Mouse (Mus musculus) neural tube, embryonic 11.5 days (tissue): Measurements from ENCODE around the gene Stx7. TPM values are rescaled to one million over a fixed set of nuclear protein-coding genes. Genes with fewer than 3 reads are reported as not detected.

Source experiments
- ATAC-seq: fragments of 200-750 bp; cut with Nextera tagmentation; 2 replicates; pipeline ENCODE4 v1.8.0; 2017; ENCODE audit warnings: moderate number of reproducible peaks, mild to moderate bottlenecking, moderate TSS enrichment, moderate library complexity; ENCODE audit not compliant: insufficient read depth, low FRiP score, low TSS enrichment
- DNase-seq: peaks from one replicate; pipeline ENCODE4 v3.0.0-alpha.2; 2015; ENCODE audit warnings: low spot score
- H3K27ac ChIP-seq: fragments of 300-500 bp; sonication (generic); 2 replicates; pipeline ENCODE4 v1.5.1; 2014; ENCODE audit warnings: low read depth, mild to moderate bottlenecking, low read length
- H3K27me3 ChIP-seq: fragments of 300-500 bp; sonication (generic); 2 replicates; pipeline ENCODE4 v1.6.1; 2014; ENCODE audit warnings: mild to moderate bottlenecking, low read length, mixed read lengths; ENCODE audit not compliant: control insufficient read depth, insufficient read depth
- H3K36me3 ChIP-seq: fragments of 300-500 bp; sonication (generic); 2 replicates; pipeline ENCODE4 v1.6.1; 2014; ENCODE audit warnings: mild to moderate bottlenecking, low read length, moderate library complexity, mixed read lengths; ENCODE audit not compliant: control insufficient read depth, insufficient read depth
- H3K4me1 ChIP-seq: fragments of 300-500 bp; sonication (generic); 2 replicates; pipeline ENCODE4 v1.6.1; 2014; ENCODE audit warnings: low read length, mixed read lengths; ENCODE audit not compliant: control insufficient read depth, insufficient read depth
- H3K4me2 ChIP-seq: fragments of 300-500 bp; sonication (generic); 2 replicates; pipeline ENCODE4 v1.6.1; 2014; ENCODE audit warnings: low read depth, mild to moderate bottlenecking, moderate library complexity
- H3K4me3 ChIP-seq: fragments of 300-500 bp; sonication (generic); 2 replicates; pipeline ENCODE4 v1.5.1; 2014; ENCODE audit warnings: low read depth, low read length
- H3K9ac ChIP-seq: fragments of 300-500 bp; sonication (generic); 2 replicates; pipeline ENCODE4 v1.6.1; 2014; ENCODE audit warnings: mild to moderate bottlenecking, low read length
- H3K9me3 ChIP-seq: fragments of 300-500 bp; sonication (generic); 2 replicates; pipeline ENCODE4 v1.6.1; 2016; ENCODE audit warnings: low read length; ENCODE audit not compliant: control insufficient read depth
- WGBS: fragments of 180-500 bp; shearing (Covaris S2); extraction: QIAGEN DNeasy Blood & Tissue Kit; methylation state at CpG from one replicate; pipeline ENCODE4 v1.1.7; 2014; 5-methylcytosine and 5-hydroxymethylcytosine counted together
- polyA plus RNA-seq: library from polyadenylated mRNA; unstranded; fragments of >200 nt; fragmentation: Nextera tagmentation; extraction: Ambion mirVana; gene quantifications from 2 replicates; pipeline ENCODE4 v1.2.1, GENCODE M21; 2014

The Stx7 gene
- polyA plus RNA-seq, 1 experiment from 2014 or later, result 126 TPM

DNA sequence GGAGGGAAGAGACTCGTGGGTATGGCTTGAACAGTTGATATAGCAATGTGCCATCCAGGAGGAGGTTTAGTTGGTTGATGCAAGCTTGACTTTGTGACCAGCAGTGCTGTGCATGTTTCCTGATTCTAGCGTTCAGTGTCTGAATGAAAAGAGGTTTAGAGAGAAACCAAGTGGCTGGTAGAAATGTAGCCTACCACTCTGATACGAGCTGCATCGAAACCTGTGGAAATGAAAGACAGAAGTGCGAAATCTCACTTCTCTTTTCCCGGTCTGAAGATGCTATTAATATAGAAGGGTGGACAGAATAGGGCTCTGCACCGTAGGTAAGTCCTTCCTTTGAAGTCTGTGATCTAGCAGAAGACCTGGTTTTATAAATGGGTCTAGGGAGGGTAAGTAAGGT is 11.2 kb downstream of the Stx7 start:
- ATAC-seq, result no peak
- no peak for DNase-seq
- Histone ChIP-seq H3K36me3 (peaks cover 2% of the 10 kb centered on the region; the same call in 1 of the 2 replicates), H3K27ac (no peak overlapping the region), H3K9ac (no peak overlapping the region), H3K4me3 (no peak overlapping the region), H3K4me2 (no peak overlapping the region), H3K4me1 (peaks cover 13% of the 10 kb centered on the region), H3K9me3 (no peaks in the 10 kb centered on the region), H3K27me3 (no peaks in the 10 kb centered on the region)
- WGBS, result 89% methylated on average over 7 of the region's 7 CpGs

DNA sequence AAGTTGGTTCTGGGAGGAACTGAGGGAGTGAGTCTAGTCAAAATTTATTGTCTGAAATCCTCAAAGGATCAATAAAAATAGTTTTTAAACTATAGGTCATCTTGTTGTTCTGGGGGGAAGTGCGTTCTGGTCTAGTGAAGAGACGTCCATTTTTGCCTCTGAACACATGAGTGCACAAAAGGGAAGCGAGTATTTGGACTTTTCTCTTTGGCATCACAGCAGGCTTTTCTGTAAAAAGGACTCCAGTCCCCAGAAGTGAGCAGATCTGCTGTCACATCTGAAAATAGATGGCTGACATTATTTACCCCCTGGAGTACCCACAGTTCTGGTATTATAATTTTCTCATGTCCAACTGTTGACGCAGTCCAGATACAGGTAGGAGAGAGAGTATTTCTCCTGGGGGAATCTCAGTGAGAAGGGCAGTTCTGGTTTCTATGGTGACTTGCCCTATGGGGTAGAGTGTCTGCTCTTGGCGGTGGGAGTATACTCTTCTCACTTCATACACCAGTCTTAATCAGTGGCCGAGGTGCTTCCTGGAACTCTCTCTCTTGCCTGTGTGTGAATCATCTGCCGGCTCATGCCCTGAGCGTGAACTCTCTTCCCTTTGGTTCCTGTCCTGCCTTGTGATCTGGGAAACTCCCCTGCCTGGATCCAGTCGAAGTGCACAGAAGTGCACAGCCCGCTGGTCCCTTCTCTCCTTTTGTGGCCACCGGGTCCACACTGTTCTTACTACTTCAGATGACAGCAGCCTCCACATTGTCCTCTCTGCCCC is 15.2 kb downstream of the Stx7 start:
- no peaks in the 10 kb centered on the region for H3K27me3 ChIP-seq
- ATAC-seq (no peak), DNase-seq (peak; percentile 29)
- 29% methylated on average over 11 of the region's 11 CpGs for WGBS
- H3K4me3 ChIP-seq, result no peak overlapping the region
- peaks cover 17% of the 10 kb centered on the region for H3K4me1 ChIP-seq
- H3K4me2 ChIP-seq, result no peak overlapping the region
- no peak overlapping the region for H3K27ac ChIP-seq
- H3K9ac ChIP-seq, result no peak overlapping the region
- no peaks in the 10 kb centered on the region for H3K36me3 ChIP-seq
- H3K9me3 ChIP-seq, result no peaks in the 10 kb centered on the region

DNA sequence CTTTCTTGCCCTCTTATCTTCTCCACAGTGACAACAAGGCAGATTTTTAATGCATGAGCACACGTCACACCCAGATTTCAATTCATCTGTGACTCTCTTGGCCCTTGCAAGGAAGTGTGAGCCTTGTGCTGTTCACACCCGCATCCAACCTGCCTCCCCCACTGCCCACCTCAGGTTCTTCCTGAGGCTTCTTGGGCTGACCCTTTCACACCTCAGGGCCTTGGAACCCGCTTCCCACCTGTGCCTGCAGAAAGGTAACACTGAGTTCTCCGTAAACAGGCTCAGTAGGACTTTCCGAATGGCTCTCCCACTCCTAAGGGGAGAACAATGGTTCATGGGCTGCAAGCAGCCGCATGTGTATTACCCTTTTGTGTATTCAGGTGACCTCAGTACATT is 15.8 kb downstream of the Stx7 start:
- Histone ChIP-seq H3K4me3 (no peak overlapping the region), H3K4me1 (peaks cover 17% of the 10 kb centered on the region), H3K9ac (no peak overlapping the region), H3K27ac (no peak overlapping the region), H3K27me3 (no peaks in the 10 kb centered on the region), H3K36me3 (no peaks in the 10 kb centered on the region), H3K9me3 (no peaks in the 10 kb centered on the region), H3K4me2 (no peak overlapping the region)
- 49% methylated on average over 6 of the region's 6 CpGs for WGBS
- ATAC-seq (no peak), DNase-seq (no peak)

DNA sequence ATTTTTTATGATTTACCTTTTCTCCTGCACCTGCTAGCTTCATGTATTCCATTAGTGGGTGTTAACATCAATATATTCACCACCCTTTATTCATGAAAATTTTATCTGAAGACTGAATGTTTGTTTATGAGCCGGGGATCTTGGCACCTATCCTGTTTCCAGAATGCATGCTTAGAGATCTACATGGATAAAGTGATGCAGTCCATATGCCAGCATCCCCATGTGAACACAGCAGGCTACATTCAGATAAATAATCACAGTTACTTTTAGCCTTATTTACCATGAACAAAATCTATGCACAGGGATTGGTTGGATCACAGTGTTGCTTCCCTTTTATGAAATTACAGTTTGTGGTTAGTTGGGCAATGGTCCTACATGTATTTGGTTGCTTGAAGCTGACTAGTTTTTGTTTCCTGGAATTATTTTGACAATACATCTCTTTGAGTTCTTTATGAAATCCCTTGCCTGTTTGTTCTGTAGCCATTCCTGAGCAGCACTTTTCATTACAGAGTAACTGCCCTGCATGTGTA is 16.5 kb downstream of the Stx7 start:
- Histone ChIP-seq H3K36me3 (no peaks in the 10 kb centered on the region), H3K9ac (no peak overlapping the region), H3K27ac (no peak overlapping the region), H3K4me3 (no peak overlapping the region), H3K4me2 (no peak overlapping the region), H3K27me3 (no peaks in the 10 kb centered on the region), H3K9me3 (no peaks in the 10 kb centered on the region), H3K4me1 (peaks cover 17% of the 10 kb centered on the region)
- 80% methylated on average over 1 of the region's 1 CpGs for WGBS
- ATAC-seq, result no peak
- no peak for DNase-seq

DNA sequence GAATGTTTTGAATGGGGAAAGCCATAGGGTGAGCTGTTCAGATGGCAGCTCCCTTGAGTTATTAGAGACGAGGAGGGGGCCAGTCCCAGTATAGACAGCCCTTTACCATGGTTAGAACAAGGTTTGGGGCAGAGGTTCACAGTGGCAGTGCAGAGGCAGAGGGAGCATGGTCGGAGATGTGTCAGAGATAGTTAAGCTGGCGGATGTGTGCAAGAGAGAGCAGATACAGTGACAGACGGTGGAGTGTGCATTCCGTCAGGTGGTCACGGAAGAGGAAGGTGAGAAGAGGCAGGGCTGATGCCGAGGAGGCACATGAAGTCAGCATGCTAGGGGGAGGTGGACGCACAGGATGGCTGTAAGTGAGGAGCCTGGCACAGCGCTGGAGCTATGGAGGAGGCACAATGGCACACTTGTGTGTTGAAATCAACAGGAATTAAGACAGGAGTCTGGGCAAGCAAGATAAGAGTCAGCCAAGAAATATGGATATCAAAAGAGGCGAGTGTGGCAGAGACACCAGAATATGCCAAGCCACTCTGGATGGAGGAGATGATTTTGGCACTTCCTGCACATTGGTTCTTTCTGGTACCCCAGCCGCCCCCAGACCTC is 19.0 kb downstream of the Stx7 start:
- Histone ChIP-seq H3K4me2 (no peak overlapping the region), H3K27me3 (no peaks in the 10 kb centered on the region), H3K9me3 (no peaks in the 10 kb centered on the region), H3K36me3 (no peaks in the 10 kb centered on the region), H3K9ac (no peak overlapping the region), H3K27ac (no peak overlapping the region), H3K4me3 (no peak overlapping the region), H3K4me1 (peaks cover 17% of the 10 kb centered on the region)
- 91% methylated on average over 11 of the region's 11 CpGs for WGBS
- ATAC-seq (no peak), DNase-seq (no peak)

DNA sequence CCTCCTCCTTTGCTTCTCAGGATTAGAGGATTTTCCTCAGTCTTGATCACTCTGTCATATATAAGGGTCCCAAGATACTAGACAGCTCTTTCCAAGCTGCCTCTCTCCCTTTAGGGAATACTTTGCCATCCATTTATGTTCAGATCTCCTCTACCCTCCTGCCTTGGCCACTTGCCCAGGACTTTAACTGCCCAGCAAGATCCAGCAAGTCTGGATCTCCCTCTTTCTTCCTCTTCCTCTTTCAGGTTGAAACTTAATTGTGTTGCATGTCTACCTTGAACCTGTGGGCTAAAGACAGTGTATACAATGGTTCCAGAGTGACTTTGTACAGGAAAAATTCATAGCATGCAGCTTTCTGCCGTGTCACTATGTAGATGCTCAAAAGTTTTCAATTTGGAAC is 19.8 kb downstream of the Stx7 start:
- WGBS, result 93% methylated on average over 1 of the region's 1 CpGs
- Histone ChIP-seq H3K4me2 (no peak overlapping the region), H3K4me1 (peaks cover 17% of the 10 kb centered on the region), H3K27ac (no peak overlapping the region), H3K9ac (no peak overlapping the region), H3K27me3 (no peaks in the 10 kb centered on the region), H3K4me3 (no peak overlapping the region), H3K36me3 (no peaks in the 10 kb centered on the region), H3K9me3 (no peaks in the 10 kb centered on the region)
- no peak for DNase-seq
- ATAC-seq, result no peak

DNA sequence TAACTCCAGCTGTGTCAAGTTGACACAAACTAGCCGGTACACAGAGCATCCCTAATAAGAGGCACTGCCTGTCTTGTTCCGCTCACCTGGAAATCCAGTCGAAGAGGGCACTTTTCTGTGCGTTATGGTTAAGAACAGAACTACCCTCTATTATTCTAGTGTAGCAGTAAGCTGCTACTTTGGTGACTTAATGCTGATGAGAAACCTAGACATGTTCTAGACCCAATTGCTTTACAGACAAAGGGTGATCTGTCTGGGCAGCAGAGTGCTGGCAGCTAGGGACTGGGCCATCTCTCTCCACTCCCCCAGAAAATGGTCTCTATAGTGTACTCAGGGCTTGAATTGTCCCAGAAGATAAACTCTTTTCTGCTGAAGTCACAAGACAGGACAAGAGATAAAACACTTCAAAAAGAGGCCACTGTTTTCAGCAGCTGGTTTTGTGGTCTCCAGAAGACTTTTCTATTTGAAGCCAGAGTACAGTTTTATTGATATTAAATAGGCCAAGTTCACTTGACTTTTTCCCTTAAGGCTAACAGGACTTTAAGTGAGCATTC is 22.9 kb downstream of the Stx7 start:
- Histone ChIP-seq H3K9me3 (no peaks in the 10 kb centered on the region), H3K4me1 (no peaks in the 10 kb centered on the region), H3K9ac (no peak overlapping the region), H3K36me3 (no peaks in the 10 kb centered on the region), H3K4me2 (no peak overlapping the region), H3K27ac (no peak overlapping the region), H3K4me3 (no peak overlapping the region), H3K27me3 (no peaks in the 10 kb centered on the region)
- DNase-seq, result no peak
- WGBS, result 83% methylated on average over 4 of the region's 4 CpGs
- ATAC-seq, result no peak

DNA sequence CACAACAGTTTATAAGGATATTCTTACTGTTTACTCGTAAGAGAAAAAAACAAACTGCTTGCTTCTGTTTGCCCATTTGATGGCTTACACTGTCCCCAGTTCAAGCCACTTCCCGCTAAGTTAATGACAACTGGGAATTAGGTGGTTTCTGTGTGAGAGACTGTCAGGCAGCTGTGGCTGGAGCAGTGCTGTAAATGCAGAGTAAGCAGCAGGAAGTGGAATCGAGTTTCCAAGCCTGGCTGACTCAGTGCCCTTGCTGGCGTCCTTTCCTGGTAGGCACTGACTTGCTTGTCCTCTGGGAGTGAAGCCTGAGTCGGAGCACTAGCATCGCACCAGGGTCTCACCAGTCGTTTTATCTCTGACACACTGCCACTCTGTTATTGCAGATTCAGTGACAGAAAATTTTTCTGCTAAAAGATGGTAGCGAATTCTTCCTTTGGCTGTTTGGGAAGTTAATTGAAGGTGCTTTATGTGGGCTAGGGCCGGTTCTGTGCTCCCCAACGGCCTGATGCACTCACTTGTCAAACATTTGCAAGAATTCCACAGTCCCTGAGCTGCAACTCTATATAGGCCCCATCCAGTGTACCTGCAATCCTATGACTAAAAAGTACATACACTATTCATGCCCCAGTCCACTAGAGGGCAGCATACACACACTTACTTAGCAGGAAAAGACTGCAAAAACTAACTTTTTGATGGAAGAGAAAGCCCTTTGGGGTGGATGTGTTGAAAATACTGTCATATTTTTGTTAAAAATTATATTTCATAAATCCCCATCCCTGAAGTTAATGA is 24.3 kb downstream of the Stx7 start:
- Histone ChIP-seq H3K27ac (no peak overlapping the region), H3K9me3 (no peaks in the 10 kb centered on the region), H3K27me3 (no peaks in the 10 kb centered on the region), H3K4me1 (no peaks in the 10 kb centered on the region), H3K4me2 (no peak overlapping the region), H3K36me3 (no peaks in the 10 kb centered on the region), H3K9ac (no peak overlapping the region), H3K4me3 (no peak overlapping the region)
- 47% methylated on average over 10 of the region's 10 CpGs for WGBS
- peak; percentile 52 for DNase-seq
- ATAC-seq, result no peak
